Mouse (Mus musculus): ENCODE measurements around the gene Dbf4.

GRCm38 (mm10) chr5:8357677-8358076, 64.8 kb downstream of the Dbf4 start:
- TF ChIP-seq GATA1 (IDR thresholded peaks at IDR 0.05; ENCODE audit: low read length) = no peak
- TF ChIP-seq TAL1 (IDR thresholded peaks at IDR 0.05; ENCODE audit: low read length) = no peak
